Comparison of ENCODE assay signal across 27 mouse cellular contexts in the genomic region with DNA sequence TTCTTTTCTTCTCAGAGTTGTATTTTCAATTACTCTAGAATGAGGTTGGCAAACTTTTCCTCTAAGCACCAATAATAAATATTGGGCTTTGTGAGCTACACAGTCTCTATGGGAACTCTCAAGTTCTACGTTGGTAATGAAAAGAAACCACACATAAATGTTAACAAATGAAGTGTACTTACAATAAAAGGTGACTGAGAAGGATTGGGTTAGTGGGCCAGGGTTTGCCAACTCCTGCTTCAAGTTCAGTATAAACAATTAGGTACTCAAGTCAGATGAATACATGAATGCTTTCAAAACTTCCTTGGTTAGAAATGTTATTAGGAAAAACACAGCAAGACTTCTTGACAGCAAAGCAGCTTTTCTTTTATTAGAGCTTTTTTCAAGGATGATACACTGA. TPM values are rescaled to one million over a fixed set of nuclear protein-coding genes. Genes with fewer than 3 reads are reported as not detected.
DNase-seq lines count a peak whose midpoint lies in the region; ATAC-seq and TF ChIP-seq lines count a peak whose summit lies in the region.
"Had no signal": no experiment of that assay in that cellular context is flagged by ENCODE, and none has a peak within 500 bp of the region (broad histone marks: within the 10 kb centered on the region; RNA-seq: fewer than 3 reads in every experiment).

No protein-coding gene starts in this region.

- no peak overlapping the region for H3K4me3 ChIP-seq in lung, embryonic 14.5 days (ENCODE audit: low read depth, low read length)
- H3K4me3 ChIP-seq in lung, adult 2 months (replicated peaks; ENCODE audit: extremely low read depth, low read depth, low read length) = no peak overlapping the region
- H3K4me3 ChIP-seq in lung, postnatal 0 days (ENCODE audit: low read depth, low read length) = no peak overlapping the region
- no peak overlapping the region for H3K4me3 ChIP-seq in intestine, embryonic 16.5 days (ENCODE audit: low read length)
- no peak overlapping the region for H3K4me3 ChIP-seq in forebrain, embryonic 11.5 days (ENCODE audit: low read depth, low read length)
- H3K4me3 ChIP-seq: embryonic facial prominence, embryonic 12.5 days; embryonic facial prominence, embryonic 15.5 days; forebrain, embryonic 12.5 days; forebrain, embryonic 15.5 days; heart, adult 2 months; heart, embryonic 10.5 days; heart, embryonic 13.5 days had no signal

- WGBS in lung, embryonic 14.5 days = 39% methylated on average over 1 of the region's 1 CpGs
- WGBS in lung, adult 2 months = 33% methylated on average over 1 of the region's 1 CpGs
- 40% methylated on average over 1 of the region's 1 CpGs for WGBS in lung, postnatal 0 days
- WGBS in intestine, embryonic 16.5 days = 66% methylated on average over 1 of the region's 1 CpGs
- WGBS in forebrain, embryonic 11.5 days = 63% methylated on average over 1 of the region's 1 CpGs

- TF ChIP-seq POLR2A in lung, adult 2 months (IDR thresholded peaks at IDR 0.05; ENCODE audit: borderline replicate concordance, extremely low read depth, low read depth, low read length) = no peak

- no peaks in the 10 kb centered on the region for H3K4me1 ChIP-seq in lung, embryonic 14.5 days (ENCODE audit: insufficient read depth)
- peaks cover 3% of the 10 kb centered on the region for H3K4me1 ChIP-seq in lung, adult 2 months (ENCODE audit: control insufficient read depth, insufficient read depth, low read length)
- H3K4me1 ChIP-seq in lung, postnatal 0 days (ENCODE audit: insufficient read depth, low read depth, low read length) = peaks cover 2% of the 10 kb centered on the region; the same call in 1 of the 2 replicates
- H3K4me1 ChIP-seq in intestine, embryonic 16.5 days (ENCODE audit: control insufficient read depth, insufficient read depth, low read length) = no peaks in the 10 kb centered on the region; the same call in 1 of the 2 replicates
- no peaks in the 10 kb centered on the region for H3K4me1 ChIP-seq in forebrain, embryonic 11.5 days (replicated peaks; ENCODE audit: control insufficient read depth, insufficient read depth, low read length)
- H3K4me1 ChIP-seq: embryonic facial prominence, embryonic 12.5 days; embryonic facial prominence, embryonic 15.5 days; forebrain, embryonic 12.5 days; forebrain, embryonic 15.5 days had no signal

- TF ChIP-seq CTCF in lung, embryonic 14.5 days (IDR thresholded peaks at IDR 0.05; ENCODE audit: low read depth) = no peak
- no peak for TF ChIP-seq CTCF in lung, adult 2 months (IDR thresholded peaks at IDR 0.05; ENCODE audit: insufficient read depth, low read length)
- TF ChIP-seq CTCF in lung, postnatal 0 days (IDR thresholded peaks at IDR 0.05) = no peak

- H3K4me2 ChIP-seq in lung, embryonic 14.5 days = no peak overlapping the region
- no peak overlapping the region for H3K4me2 ChIP-seq in lung, postnatal 0 days (replicated peaks; ENCODE audit: low read depth, low read length)
- no peak overlapping the region for H3K4me2 ChIP-seq in intestine, embryonic 16.5 days (ENCODE audit: low read depth, low read length)
- H3K4me2 ChIP-seq in forebrain, embryonic 11.5 days (ENCODE audit: low read depth, low read length, severe bottlenecking) = no peak overlapping the region
- H3K4me2 ChIP-seq: embryonic facial prominence, embryonic 12.5 days; embryonic facial prominence, embryonic 15.5 days; forebrain, embryonic 12.5 days; forebrain, embryonic 15.5 days; heart, embryonic 13.5 days; hindbrain, embryonic 14.5 days had no signal

- peak; percentile 7 for DNase-seq in lung, embryonic 14.5 days
- DNase-seq in lung, adult 2 months = no peak
- DNase-seq in lung, postnatal 0 days (ENCODE audit: low spot score) = peak; percentile 77
- peak; percentile 73 for DNase-seq in lung, postnatal 36 days
- DNase-seq in forebrain, embryonic 11.5 days (ENCODE audit: low spot score) = no peak
- DNase-seq: adrenal gland, postnatal 10 days; B cell, adult 2 months; cerebellum, adult 11 months; cerebellum, adult 2 months; cerebellum, adult 9-11 months; cerebellum, postnatal 25 days; gastrocnemius, postnatal 25 days; heart, adult 2 months; heart, postnatal 14 days; heart, postnatal 4 days had no signal

- no peak for ATAC-seq in lung, embryonic 14.5 days (ENCODE audit: insufficient read depth)
- peak; percentile 70 for ATAC-seq in lung, postnatal 0 days
- no peak for ATAC-seq in intestine, embryonic 16.5 days
- no peak for ATAC-seq in forebrain, embryonic 11.5 days (replicated peaks; ENCODE audit: low FRiP score)
- ATAC-seq: forebrain, embryonic 15.5 days; hindbrain, postnatal 0 days; Patski had no signal

- H3K27ac ChIP-seq in lung, embryonic 14.5 days (ENCODE audit: low read depth) = no peak overlapping the region
- no peak overlapping the region for H3K27ac ChIP-seq in lung, postnatal 0 days (ENCODE audit: low read length)
- no peak overlapping the region for H3K27ac ChIP-seq in intestine, embryonic 16.5 days (ENCODE audit: low read length)
- H3K27ac ChIP-seq in forebrain, embryonic 11.5 days (ENCODE audit: low read depth, low read length) = no peak overlapping the region
- H3K27ac ChIP-seq: embryonic facial prominence, embryonic 12.5 days; embryonic facial prominence, embryonic 15.5 days; forebrain, embryonic 12.5 days; forebrain, embryonic 15.5 days; heart, adult 2 months; heart, embryonic 10.5 days; heart, embryonic 13.5 days; hindbrain, embryonic 14.5 days; hindbrain, postnatal 0 days had no signal

- 0 out of 2 replicates have a peak, but pooled peaks cover 10% of the 10 kb centered on the region for H3K36me3 ChIP-seq in lung, embryonic 14.5 days (ENCODE audit: insufficient read depth)
- H3K36me3 ChIP-seq in lung, postnatal 0 days (ENCODE audit: insufficient read depth, low read length) = no peaks in the 10 kb centered on the region
- H3K36me3 ChIP-seq in intestine, embryonic 16.5 days (ENCODE audit: control insufficient read depth, insufficient read depth, low read length) = no peaks in the 10 kb centered on the region
- no peaks in the 10 kb centered on the region for H3K36me3 ChIP-seq in forebrain, embryonic 11.5 days (ENCODE audit: control insufficient read depth, insufficient read depth, low read length)
- H3K36me3 ChIP-seq: embryonic facial prominence, embryonic 12.5 days; embryonic facial prominence, embryonic 15.5 days; forebrain, embryonic 12.5 days; forebrain, embryonic 15.5 days; heart, embryonic 10.5 days; heart, embryonic 13.5 days had no signal

- H3K27me3 ChIP-seq in lung, embryonic 14.5 days (ENCODE audit: insufficient read depth, low read length) = no peaks in the 10 kb centered on the region
- H3K27me3 ChIP-seq in lung, postnatal 0 days (replicated peaks; ENCODE audit: insufficient read depth, low read length) = no peaks in the 10 kb centered on the region
- no peaks in the 10 kb centered on the region for H3K27me3 ChIP-seq in intestine, embryonic 16.5 days (replicated peaks; ENCODE audit: control insufficient read depth, insufficient read depth, low read length)
- no peaks in the 10 kb centered on the region for H3K27me3 ChIP-seq in forebrain, embryonic 11.5 days (ENCODE audit: control insufficient read depth, insufficient read depth, low read length)
- H3K27me3 ChIP-seq: CH12.LX; embryonic facial prominence, embryonic 12.5 days; embryonic facial prominence, embryonic 15.5 days; forebrain, embryonic 12.5 days; forebrain, embryonic 15.5 days; heart, embryonic 13.5 days; Patski had no signal

- H3K9ac ChIP-seq in lung, embryonic 14.5 days = no peak overlapping the region
- no peak overlapping the region for H3K9ac ChIP-seq in lung, postnatal 0 days (replicated peaks; ENCODE audit: low read depth)
- no peak overlapping the region for H3K9ac ChIP-seq in intestine, embryonic 16.5 days (ENCODE audit: low read depth, low read length)
- H3K9ac ChIP-seq in forebrain, embryonic 11.5 days (ENCODE audit: low read length) = no peak overlapping the region
- H3K9ac ChIP-seq: embryonic facial prominence, embryonic 12.5 days; embryonic facial prominence, embryonic 15.5 days; forebrain, embryonic 12.5 days; forebrain, embryonic 15.5 days; heart, embryonic 13.5 days; hindbrain, embryonic 14.5 days had no signal

- TF ChIP-seq EP300 in lung, postnatal 0 days (IDR thresholded peaks at IDR 0.05) = no peak

- H3K9me3 ChIP-seq in lung, embryonic 14.5 days (ENCODE audit: low read depth, low read length) = no peaks in the 10 kb centered on the region
- no peaks in the 10 kb centered on the region for H3K9me3 ChIP-seq in lung, postnatal 0 days (ENCODE audit: low read length)
- no peaks in the 10 kb centered on the region for H3K9me3 ChIP-seq in intestine, embryonic 16.5 days (ENCODE audit: control insufficient read depth, low read length)
- H3K9me3 ChIP-seq in forebrain, embryonic 11.5 days (ENCODE audit: control insufficient read depth, low read length) = no peaks in the 10 kb centered on the region
- H3K9me3 ChIP-seq: embryonic facial prominence, embryonic 12.5 days; embryonic facial prominence, embryonic 15.5 days; forebrain, embryonic 12.5 days; forebrain, embryonic 15.5 days; G1E; heart, embryonic 10.5 days; heart, embryonic 13.5 days had no signal

RNA-seq across cellular contexts. Expression of a gene that starts 39.7 kb away (rescaled TPM):
- polyA plus RNA-seq in lung, embryonic 14.5 days (2014; fragmentation: Nextera tagmentation; extraction: Ambion mirVana) = 10.7 and 12.0 TPM in 2 replicates
- polyA plus RNA-seq in lung, adult 2 months (2012; rRNA removed) = 46.4 and 51.1 TPM in 2 replicates
- 11.7 and 13.7 TPM in 2 replicates for polyA plus RNA-seq in lung, postnatal 0 days (2015; fragmentation: Nextera tagmentation; extraction: Ambion mirVana)
- polyA plus RNA-seq in intestine, embryonic 16.5 days (2015; fragmentation: Nextera tagmentation; extraction: Ambion mirVana) = 17.3 and 17.7 TPM in 2 replicates
- 2.6 TPM in 2 replicates for polyA plus RNA-seq in forebrain, embryonic 11.5 days (2014; fragmentation: Nextera tagmentation; extraction: Ambion mirVana)

RNA-seq across cellular contexts. Expression of a gene that starts 43.5 kb away (rescaled TPM):
- 148 and 160 TPM in 2 replicates for polyA plus RNA-seq in lung, embryonic 14.5 days (2014; fragmentation: Nextera tagmentation; extraction: Ambion mirVana)
- polyA plus RNA-seq in lung, adult 2 months (2012; rRNA removed) = 30.1 and 45.7 TPM in 2 replicates
- 133 and 156 TPM in 2 replicates for polyA plus RNA-seq in lung, postnatal 0 days (2015; fragmentation: Nextera tagmentation; extraction: Ambion mirVana)
- polyA plus RNA-seq in intestine, embryonic 16.5 days (2015; fragmentation: Nextera tagmentation; extraction: Ambion mirVana) = 160 and 163 TPM in 2 replicates
- polyA plus RNA-seq in forebrain, embryonic 11.5 days (2014; fragmentation: Nextera tagmentation; extraction: Ambion mirVana) = 193 and 208 TPM in 2 replicates

Comparison
In these comparisons a context has a peak if more than half of its experiments do, and no peak if none do; other contexts are left out.
1. DNase-seq: peak in lung, embryonic 14.5 days (single experiment), lung, postnatal 0 days (single experiment) and lung, postnatal 36 days (single experiment); none in lung, adult 2 months (single experiment) and forebrain, embryonic 11.5 days (single experiment).